Mouse (Mus musculus) forebrain, postnatal 0 days (tissue): Measurements from ENCODE around the gene Meis1. TPM values are rescaled to one million over a fixed set of nuclear protein-coding genes. Genes with fewer than 3 reads are reported as not detected.

Source experiments
- ATAC-seq: fragments of 200-750 bp; cut with Nextera tagmentation; 2 replicates; pipeline ENCODE4 v1.8.0; 2017; ENCODE audit warnings: mild to moderate bottlenecking, moderate library complexity
- DNase-seq: peaks from one replicate; pipeline ENCODE4 v3.0.0-alpha.2; 2015
- H3K27ac ChIP-seq: fragments of 300-500 bp; sonication (generic); 2 replicates; pipeline ENCODE4 v1.5.1; 2014; ENCODE audit warnings: low read depth, mild to moderate bottlenecking, antibody characterized with exemption, low read length, moderate library complexity, mixed read lengths
- H3K27me3 ChIP-seq: fragments of 300-500 bp; sonication (generic); 2 replicates; pipeline ENCODE4 v1.6.1; 2014; ENCODE audit warnings: mild to moderate bottlenecking, low read length, mixed read lengths; ENCODE audit not compliant: insufficient read depth
- H3K36me3 ChIP-seq: fragments of 300-500 bp; sonication (generic); 2 replicates; pipeline ENCODE4 v1.6.1; 2014; ENCODE audit warnings: mild to moderate bottlenecking, moderate library complexity; ENCODE audit not compliant: insufficient read depth
- H3K4me1 ChIP-seq: fragments of 300-500 bp; sonication (generic); 2 replicates; pipeline ENCODE4 v1.6.1; 2014; ENCODE audit warnings: antibody characterized with exemption; ENCODE audit not compliant: insufficient read depth
- H3K4me2 ChIP-seq: fragments of 300-500 bp; sonication (generic); 2 replicates; pipeline ENCODE4 v1.6.1; 2014; ENCODE audit warnings: low read depth, mild to moderate bottlenecking, moderate library complexity
- H3K4me3 ChIP-seq: fragments of 300-500 bp; sonication (generic); 2 replicates; pipeline ENCODE4 v1.5.1; 2014; ENCODE audit warnings: low read depth, low read length, mixed read lengths
- H3K9ac ChIP-seq: fragments of 300-500 bp; sonication (generic); 2 replicates; pipeline ENCODE4 v1.6.1; 2014; ENCODE audit warnings: mild to moderate bottlenecking
- H3K9me3 ChIP-seq: fragments of 300-500 bp; sonication (generic); 2 replicates; pipeline ENCODE4 v1.6.1; 2016; ENCODE audit warnings: low read length
- CTCF ChIP-seq: sonication (generic); IDR thresholded peaks from 2 replicates; pipeline ENCODE4 v1.5.1; 2016; ENCODE audit warnings: antibody characterized with exemption, control low read depth, low read depth
- WGBS: fragments of 180-500 bp; shearing (Covaris S2); extraction: QIAGEN DNeasy Blood & Tissue Kit; methylation state at CpG from one replicate; pipeline ENCODE4 v1.1.7; 2014; 5-methylcytosine and 5-hydroxymethylcytosine counted together
- polyA plus RNA-seq: library from polyadenylated mRNA; unstranded; fragments of >200 nt; fragmentation: Nextera tagmentation; extraction: Ambion mirVana; gene quantifications from 2 replicates; pipeline ENCODE4 v1.2.1, GENCODE M21; 2015
- total RNA-seq: library from RNA; depleted of rRNA; stranded (reverse); fragments of >200 nt; gene quantifications from 2 replicates; pipeline ENCODE4 v1.2.3, GENCODE M21; 2014

Gene Meis1
- total and polyA plus RNA-seq, 2 experiments from 2014 or later, result 12.5 to 16.9 TPM

- H3K27ac ChIP-seq, result no peak overlapping the region
- H3K36me3 ChIP-seq, result no peaks in the 10 kb centered on the region
- no peak for ATAC-seq
- H3K9me3 ChIP-seq, result no peaks in the 10 kb centered on the region
- H3K27me3 ChIP-seq, result peaks cover 27% of the 10 kb centered on the region
- 0 out of 2 replicates have a peak, but pooled peaks cover 2% of the 10 kb centered on the region for H3K4me1 ChIP-seq
- no peak overlapping the region for H3K4me2 ChIP-seq
- no peak for DNase-seq
- H3K9ac ChIP-seq, result no peak overlapping the region
- no peak overlapping the region for H3K4me3 ChIP-seq
- WGBS, result 60% methylated on average over 6 of the region's 6 CpGs
- no peak for TF ChIP-seq CTCF
Measured at GRCm38 (mm10) chr11:18866198-18866836, 152.5 kb downstream of the Meis1 start.

DNA sequence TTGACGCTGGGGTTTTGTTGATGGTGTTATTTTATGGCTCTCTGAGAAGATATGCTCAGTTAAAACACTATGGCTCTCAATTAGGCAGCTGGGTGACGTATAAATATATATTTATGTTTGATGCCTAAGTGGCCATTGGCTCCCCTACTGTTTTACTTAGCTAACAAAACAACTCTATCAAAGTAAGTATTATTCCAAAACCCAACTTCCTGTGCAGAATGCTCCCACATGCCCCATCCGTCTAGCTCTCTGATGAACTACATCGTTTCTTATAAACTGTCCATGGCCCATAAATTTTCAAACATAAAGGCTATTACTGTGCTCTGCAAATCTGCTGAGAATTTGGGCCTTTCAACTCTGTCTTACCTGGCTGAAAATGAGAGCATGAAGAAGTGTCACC is 168.0 kb downstream of the Meis1 start:
- 89% methylated on average over 4 of the region's 4 CpGs for WGBS
- ATAC-seq (no peak), DNase-seq (no peak)
- H3K9me3 ChIP-seq, result no peaks in the 10 kb centered on the region
- no peak overlapping the region for H3K9ac ChIP-seq
- no peak overlapping the region for H3K27ac ChIP-seq
- TF ChIP-seq CTCF, result no peak
- no peak overlapping the region for H3K4me3 ChIP-seq
- no peak overlapping the region for H3K4me2 ChIP-seq
- no peaks in the 10 kb centered on the region for H3K36me3 ChIP-seq
- H3K27me3 ChIP-seq, result 0 out of 2 replicates have a peak, but pooled peaks cover 3% of the 10 kb centered on the region
- no peaks in the 10 kb centered on the region for H3K4me1 ChIP-seq

DNA sequence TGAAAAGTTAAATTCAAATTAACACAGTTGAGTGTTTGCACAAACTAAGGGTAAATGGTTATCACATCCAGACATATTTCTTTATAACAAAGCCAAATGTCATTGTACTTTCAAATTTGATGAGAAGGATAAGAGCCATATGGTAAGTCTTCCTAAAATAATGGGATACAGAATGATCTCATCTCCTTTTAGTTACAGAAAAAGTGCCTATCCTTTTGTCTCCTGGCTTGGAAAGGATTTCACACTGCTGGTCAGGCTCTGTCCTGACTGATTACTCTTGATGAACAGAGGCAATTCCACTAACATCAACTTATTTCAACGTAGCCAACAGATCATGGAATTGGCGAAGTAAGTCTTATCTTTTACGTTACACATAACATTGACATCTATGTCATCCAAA is 171.1 kb downstream of the Meis1 start:
- H3K4me2 ChIP-seq, result no peak overlapping the region
- DNase-seq (no peak), ATAC-seq (no peak)
- H3K27ac ChIP-seq, result no peak overlapping the region
- H3K36me3 ChIP-seq, result no peaks in the 10 kb centered on the region
- H3K27me3 ChIP-seq, result 0 out of 2 replicates have a peak, but pooled peaks cover 3% of the 10 kb centered on the region
- no peak overlapping the region for H3K9ac ChIP-seq
- no peak for TF ChIP-seq CTCF
- 72% methylated on average over 3 of the region's 3 CpGs for WGBS
- H3K9me3 ChIP-seq, result no peaks in the 10 kb centered on the region
- H3K4me1 ChIP-seq, result no peaks in the 10 kb centered on the region
- H3K4me3 ChIP-seq, result no peak overlapping the region

DNA sequence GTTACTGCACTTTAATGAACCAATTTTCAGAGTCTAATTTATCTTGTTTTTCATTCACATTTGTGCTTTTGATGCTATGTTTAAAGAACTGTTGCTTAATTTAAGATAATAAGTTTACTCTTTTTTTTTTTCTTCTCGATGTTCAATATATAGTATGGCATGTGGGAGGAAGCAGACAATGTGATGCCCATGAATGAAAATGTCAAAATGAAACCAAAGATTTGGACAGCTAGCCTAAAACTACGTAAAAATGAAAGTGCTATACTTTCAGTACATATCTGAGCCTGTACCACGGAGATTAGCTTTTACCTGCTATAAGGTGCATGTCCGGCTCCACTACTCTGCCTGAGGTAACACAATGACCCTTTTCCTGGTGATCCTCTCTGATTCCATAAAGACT is 172.3 kb downstream of the Meis1 start:
- Histone ChIP-seq H3K4me2 (no peak overlapping the region), H3K27ac (no peak overlapping the region), H3K4me1 (no peaks in the 10 kb centered on the region), H3K9ac (no peak overlapping the region), H3K9me3 (no peaks in the 10 kb centered on the region), H3K27me3 (0 out of 2 replicates have a peak, but pooled peaks cover 3% of the 10 kb centered on the region), H3K36me3 (no peaks in the 10 kb centered on the region), H3K4me3 (no peak overlapping the region)
- DNase-seq, result no peak
- ATAC-seq, result no peak
- 92% methylated on average over 4 of the region's 4 CpGs for WGBS
- no peak for TF ChIP-seq CTCF

DNA sequence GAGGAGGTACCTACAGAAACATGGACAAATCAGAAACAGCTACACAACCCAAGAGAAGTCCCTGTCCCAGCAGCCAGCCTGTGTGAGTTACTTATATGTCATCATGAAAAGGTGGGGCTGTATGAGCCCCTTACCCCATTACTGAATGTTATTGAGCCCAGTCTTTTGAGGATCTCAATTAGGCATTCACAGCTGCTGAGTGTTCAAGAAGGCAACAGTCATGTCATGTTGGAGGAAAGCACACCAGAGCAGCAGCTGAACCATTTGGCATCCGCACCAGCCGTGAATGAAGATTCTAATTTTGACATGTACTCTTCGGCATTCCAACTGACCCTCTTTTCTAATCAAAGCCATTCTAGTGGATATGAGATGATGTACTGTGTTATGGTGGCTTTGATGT is 172.9 kb downstream of the Meis1 start:
- no peaks in the 10 kb centered on the region for H3K36me3 ChIP-seq
- H3K4me2 ChIP-seq, result no peak overlapping the region
- DNase-seq (no peak), ATAC-seq (no peak)
- H3K9me3 ChIP-seq, result no peaks in the 10 kb centered on the region
- no peaks in the 10 kb centered on the region for H3K4me1 ChIP-seq
- no peak overlapping the region for H3K27ac ChIP-seq
- no peak for TF ChIP-seq CTCF
- H3K27me3 ChIP-seq, result 0 out of 2 replicates have a peak, but pooled peaks cover 3% of the 10 kb centered on the region
- H3K9ac ChIP-seq, result no peak overlapping the region
- no peak overlapping the region for H3K4me3 ChIP-seq
- WGBS, result 77% methylated on average over 3 of the region's 3 CpGs

DNA sequence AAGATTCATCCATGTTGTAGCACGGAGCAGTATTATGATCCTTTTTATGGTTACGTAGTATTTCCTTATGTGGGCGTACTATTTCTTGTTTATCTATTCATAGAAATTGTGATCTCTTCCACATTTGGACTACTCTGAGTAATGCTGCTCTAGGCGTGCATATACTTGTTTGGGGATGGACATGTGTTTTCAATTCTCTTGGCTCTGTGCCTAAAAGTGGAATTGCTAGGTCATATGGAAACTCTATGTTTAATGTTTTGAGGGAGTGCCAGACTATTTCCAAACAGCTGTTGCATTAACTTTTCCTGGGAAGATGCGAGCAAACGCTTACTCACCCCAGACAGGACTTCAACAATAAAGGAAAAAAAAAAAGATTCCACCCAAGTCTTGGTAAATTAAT is 173.3 kb downstream of the Meis1 start:
- ATAC-seq (no peak), DNase-seq (no peak)
- no peak for TF ChIP-seq CTCF
- H3K9ac ChIP-seq, result no peak overlapping the region
- H3K27ac ChIP-seq, result no peak overlapping the region
- 0 out of 2 replicates have a peak, but pooled peaks cover 3% of the 10 kb centered on the region for H3K27me3 ChIP-seq
- H3K36me3 ChIP-seq, result no peaks in the 10 kb centered on the region
- no peaks in the 10 kb centered on the region for H3K9me3 ChIP-seq
- H3K4me2 ChIP-seq, result no peak overlapping the region
- H3K4me1 ChIP-seq, result no peaks in the 10 kb centered on the region
- 86% methylated on average over 6 of the region's 6 CpGs for WGBS
- H3K4me3 ChIP-seq, result no peak overlapping the region

DNA sequence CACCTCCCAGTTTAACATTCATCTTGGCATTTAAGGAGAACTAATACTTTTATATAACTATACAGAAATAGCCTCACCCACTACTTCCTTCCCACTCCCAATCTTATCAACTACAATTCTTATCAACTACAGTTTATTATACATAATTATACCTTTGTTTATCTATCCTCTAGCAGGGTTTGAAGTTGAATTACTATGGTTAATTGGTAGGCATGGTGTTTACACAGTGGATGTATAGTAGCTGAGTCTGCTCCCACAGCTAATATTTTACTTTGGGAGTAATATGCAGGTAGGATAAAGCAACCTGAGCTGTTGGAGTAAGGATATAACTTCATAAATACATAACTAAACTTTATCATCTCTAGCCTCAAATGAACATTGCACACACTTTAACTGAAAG is 188.7 kb downstream of the Meis1 start:
- TF ChIP-seq CTCF, result no peak

More for the DNA sequence above, 188.7 kb downstream of the Meis1 start:
- no peaks in the 10 kb centered on the region for H3K9me3 ChIP-seq
- no peak for DNase-seq
- H3K27me3 ChIP-seq, result no peaks in the 10 kb centered on the region
- ATAC-seq, result no peak
- no peak overlapping the region for H3K4me2 ChIP-seq
- H3K4me1 ChIP-seq, result no peaks in the 10 kb centered on the region
- no peak overlapping the region for H3K9ac ChIP-seq
- no peak overlapping the region for H3K4me3 ChIP-seq
- no peak overlapping the region for H3K27ac ChIP-seq
- H3K36me3 ChIP-seq, result no peaks in the 10 kb centered on the region
